Mouse (Mus musculus): Measurements from ENCODE around the gene Gm4871. TPM values are rescaled to one million over a fixed set of nuclear protein-coding genes. Genes with fewer than 3 reads are reported as not detected.
"Not testable (repeated sequence)": the region's sequence is repeated elsewhere in the genome, so short reads cannot be mapped to it uniquely, and the experiment has no call there.

Gm4871 gene
- not detected in 2 replicates for polyA plus RNA-seq (2016; fragmentation: Nextera tagmentation; extraction: Ambion mirVana)

GRCm38 (mm10) chr5:145032391-145032790 is at the start of gene Gm4871:
TSS of gene Gm4871 (minus strand) at chr5:145032754.
- not testable (repeated sequence) for DNase-seq (ENCODE audit: low spot score); H3K36me3 ChIP-seq (replicated peaks); H3K4me1 ChIP-seq; H3K9me3 ChIP-seq; H3K4me3 ChIP-seq; H3K27ac ChIP-seq (replicated peaks); H3K27me3 ChIP-seq (replicated peaks; ENCODE audit: low read depth, poor library complexity, severe bottlenecking)
- WGBS, result 71% methylated on average over 5 of the region's 5 CpGs

GRCm38 (mm10) chr5:145081866-145082613 is 49.5 kb upstream of the Gm4871 start:
- H3K36me3 ChIP-seq (replicated peaks), result peaks cover 14% of the 10 kb centered on the region
- no peak for DNase-seq (ENCODE audit: low spot score)
- H3K27me3 ChIP-seq (replicated peaks; ENCODE audit: low read depth, poor library complexity, severe bottlenecking), result no peaks in the 10 kb centered on the region
- H3K27ac ChIP-seq (replicated peaks), result no peak overlapping the region
- peaks cover 12% of the 10 kb centered on the region for H3K4me1 ChIP-seq
- WGBS, result 91% methylated on average over 10 of the region's 10 CpGs
- H3K4me3 ChIP-seq, result no peak overlapping the region
- no peaks in the 10 kb centered on the region for H3K9me3 ChIP-seq

GRCm38 (mm10) chr5:145075081-145075480 is 42.5 kb upstream of the Gm4871 start:
- H3K4me1 ChIP-seq, result 0 out of 2 replicates have a peak, but pooled peaks cover 6% of the 10 kb centered on the region
- H3K9me3 ChIP-seq, result no peaks in the 10 kb centered on the region
- no peaks in the 10 kb centered on the region for H3K36me3 ChIP-seq (replicated peaks)
- H3K27me3 ChIP-seq (replicated peaks; ENCODE audit: low read depth, poor library complexity, severe bottlenecking), result no peaks in the 10 kb centered on the region
- H3K4me3 ChIP-seq, result no peak overlapping the region
- H3K27ac ChIP-seq (replicated peaks), result no peak overlapping the region
- 59% methylated on average over 3 of the region's 3 CpGs for WGBS
- no peak for DNase-seq (ENCODE audit: low spot score)

GRCm38 (mm10) chr5:145071342-145071741 is 38.8 kb upstream of the Gm4871 start:
- Histone ChIP-seq H3K4me3 (no peak overlapping the region), H3K9me3 (no peaks in the 10 kb centered on the region), H3K4me1 (0 out of 2 replicates have a peak, but pooled peaks cover 6% of the 10 kb centered on the region), H3K27ac (replicated peaks) (no peak overlapping the region), H3K27me3 (replicated peaks; ENCODE audit: low read depth, poor library complexity, severe bottlenecking) (no peaks in the 10 kb centered on the region), H3K36me3 (replicated peaks) (no peaks in the 10 kb centered on the region)
- DNase-seq (ENCODE audit: low spot score), result peak; percentile 34
- 54% methylated on average over 6 of the region's 6 CpGs for whole genome bisulfite sequencing

GRCm38 (mm10) chr5:145069707-145070106 is 37.2 kb upstream of the Gm4871 start:
- Histone ChIP-seq H3K27ac (replicated peaks) (no peak overlapping the region), H3K4me3 (no peak overlapping the region), H3K9me3 (no peaks in the 10 kb centered on the region), H3K27me3 (replicated peaks; ENCODE audit: low read depth, poor library complexity, severe bottlenecking) (no peaks in the 10 kb centered on the region), H3K4me1 (0 out of 2 replicates have a peak, but pooled peaks cover 2% of the 10 kb centered on the region), H3K36me3 (replicated peaks) (no peaks in the 10 kb centered on the region)
- 1% methylated on average over 5 of the region's 5 CpGs for WGBS
- peak; percentile 79 for DNase-seq (ENCODE audit: low spot score)

GRCm38 (mm10) chr5:145068863-145069262 is 36.3 kb upstream of the Gm4871 start:
- no peaks in the 10 kb centered on the region for H3K27me3 ChIP-seq (replicated peaks; ENCODE audit: low read depth, poor library complexity, severe bottlenecking)
- DNase-seq (ENCODE audit: low spot score), result no peak
- no peaks in the 10 kb centered on the region for H3K4me1 ChIP-seq
- H3K9me3 ChIP-seq, result no peaks in the 10 kb centered on the region
- no peaks in the 10 kb centered on the region for H3K36me3 ChIP-seq (replicated peaks)
- no peak overlapping the region for H3K4me3 ChIP-seq
- no peak overlapping the region for H3K27ac ChIP-seq (replicated peaks)
- WGBS, result 65% methylated on average over 3 of the region's 3 CpGs

GRCm38 (mm10) chr5:145064765-145065340 is 32.3 kb upstream of the Gm4871 start:
- no peak for DNase-seq (ENCODE audit: low spot score)
- Histone ChIP-seq H3K4me1 (no peaks in the 10 kb centered on the region), H3K36me3 (replicated peaks) (no peaks in the 10 kb centered on the region), H3K27me3 (replicated peaks; ENCODE audit: low read depth, poor library complexity, severe bottlenecking) (no peaks in the 10 kb centered on the region), H3K9me3 (no peaks in the 10 kb centered on the region), H3K27ac (replicated peaks) (no peak overlapping the region), H3K4me3 (no peak overlapping the region)
- WGBS, result 94% methylated on average over 1 of the region's 1 CpGs

- H3K4me1 ChIP-seq, result no peaks in the 10 kb centered on the region
- WGBS, result 68% methylated on average over 2 of the region's 2 CpGs
- no peak overlapping the region for H3K27ac ChIP-seq (replicated peaks)
- H3K36me3 ChIP-seq (replicated peaks), result no peaks in the 10 kb centered on the region
- H3K4me3 ChIP-seq, result no peak overlapping the region
- no peak for DNase-seq (ENCODE audit: low spot score)
- no peaks in the 10 kb centered on the region for H3K27me3 ChIP-seq (replicated peaks; ENCODE audit: low read depth, poor library complexity, severe bottlenecking)
- no peaks in the 10 kb centered on the region for H3K9me3 ChIP-seq
Measured at GRCm38 (mm10) chr5:145059524-145059923, 27.0 kb upstream of the Gm4871 start.

GRCm38 (mm10) chr5:145058722-145059121 is 26.2 kb upstream of the Gm4871 start:
- Histone ChIP-seq H3K4me3 (no peak overlapping the region), H3K9me3 (no peaks in the 10 kb centered on the region), H3K36me3 (replicated peaks) (no peaks in the 10 kb centered on the region), H3K27ac (replicated peaks) (no peak overlapping the region), H3K4me1 (no peaks in the 10 kb centered on the region), H3K27me3 (replicated peaks; ENCODE audit: low read depth, poor library complexity, severe bottlenecking) (no peaks in the 10 kb centered on the region)
- WGBS, result 89% methylated on average over 7 of the region's 7 CpGs
- no peak for DNase-seq (ENCODE audit: low spot score)

- 81% methylated on average over 8 of the region's 8 CpGs for WGBS
- H3K4me1 ChIP-seq, result no peaks in the 10 kb centered on the region
- DNase-seq (ENCODE audit: low spot score), result no peak
- H3K27ac ChIP-seq (replicated peaks), result no peak overlapping the region
- H3K27me3 ChIP-seq (replicated peaks; ENCODE audit: low read depth, poor library complexity, severe bottlenecking), result no peaks in the 10 kb centered on the region
- H3K4me3 ChIP-seq, result no peak overlapping the region
- H3K36me3 ChIP-seq (replicated peaks), result no peaks in the 10 kb centered on the region
- no peaks in the 10 kb centered on the region for H3K9me3 ChIP-seq
Measured at GRCm38 (mm10) chr5:145057907-145058306, 25.4 kb upstream of the Gm4871 start.

- H3K4me1 ChIP-seq; H3K36me3 ChIP-seq (replicated peaks); H3K9me3 ChIP-seq; H3K4me3 ChIP-seq; DNase-seq (ENCODE audit: low spot score); H3K27me3 ChIP-seq (replicated peaks; ENCODE audit: low read depth, poor library complexity, severe bottlenecking); H3K27ac ChIP-seq (replicated peaks): not testable (repeated sequence)
- 87% methylated on average over 3 of the region's 3 CpGs for WGBS
Measured at GRCm38 (mm10) chr5:145054187-145054586, 21.6 kb upstream of the Gm4871 start.

- H3K27ac ChIP-seq (replicated peaks); H3K4me1 ChIP-seq; H3K36me3 ChIP-seq (replicated peaks); DNase-seq (ENCODE audit: low spot score); H3K27me3 ChIP-seq (replicated peaks; ENCODE audit: low read depth, poor library complexity, severe bottlenecking); H3K9me3 ChIP-seq; H3K4me3 ChIP-seq: not testable (repeated sequence)
- 76% methylated on average over 3 of the region's 3 CpGs for WGBS
Measured at GRCm38 (mm10) chr5:145042690-145043089, 10.1 kb upstream of the Gm4871 start, which contains the start of gene 1700018F24Rik. TSS of gene 1700018F24Rik (plus strand) at chr5:145042990.

GRCm38 (mm10) chr5:145041628-145042027 is 9.1 kb upstream of the Gm4871 start:
- Histone ChIP-seq H3K27ac (replicated peaks) (no peak overlapping the region), H3K9me3 (no peaks in the 10 kb centered on the region), H3K4me3 (no peak overlapping the region), H3K4me1 (no peaks in the 10 kb centered on the region), H3K36me3 (replicated peaks) (no peaks in the 10 kb centered on the region), H3K27me3 (replicated peaks; ENCODE audit: low read depth, poor library complexity, severe bottlenecking) (no peaks in the 10 kb centered on the region)
- DNase-seq (ENCODE audit: low spot score), result peak; percentile 30
- 49% methylated on average over 4 of the region's 4 CpGs for WGBS
